Mouse (Mus musculus): ENCODE measurements around the gene Sgms1.
"Not testable (repeated sequence)": the region's sequence is repeated elsewhere in the genome, so short reads cannot be mapped to it uniquely, and the experiment has no call there.

Gene Sgms1

GRCm38 (mm10) chr19:32136888-32137625 is 252.5 kb downstream of the Sgms1 start:
- DNase-seq (ENCODE audit: low spot score) = no peak

GRCm38 (mm10) chr19:32131707-32132488 is 257.6 kb downstream of the Sgms1 start:
- not testable (repeated sequence) for DNase-seq (ENCODE audit: low spot score)

GRCm38 (mm10) chr19:32129281-32129680 is 260.2 kb downstream of the Sgms1 start:
- no peak for DNase-seq (ENCODE audit: low spot score)

- DNase-seq (ENCODE audit: low spot score) = no peak
Measured at GRCm38 (mm10) chr19:32127180-32127850, 262.2 kb downstream of the Sgms1 start.

GRCm38 (mm10) chr19:32124155-32124554 is 265.4 kb downstream of the Sgms1 start:
- DNase-seq (ENCODE audit: low spot score) = no peak

- DNase-seq (ENCODE audit: low spot score) = no peak
Measured at GRCm38 (mm10) chr19:32123196-32123595, 266.3 kb downstream of the Sgms1 start.

- no peak for DNase-seq (ENCODE audit: low spot score)
Measured at GRCm38 (mm10) chr19:32120798-32121197, 268.7 kb downstream of the Sgms1 start.

GRCm38 (mm10) chr19:32119666-32120065 is 269.8 kb downstream of the Sgms1 start:
- no peak for DNase-seq (ENCODE audit: low spot score)

- no peak for DNase-seq (ENCODE audit: low spot score)
Measured at GRCm38 (mm10) chr19:32118496-32118895, 271.0 kb downstream of the Sgms1 start.

GRCm38 (mm10) chr19:32117484-32118018 is 272.0 kb downstream of the Sgms1 start:
- DNase-seq (ENCODE audit: low spot score) = no peak

- no peak for DNase-seq (ENCODE audit: low spot score)
Measured at GRCm38 (mm10) chr19:32111866-32112790, 277.4 kb downstream of the Sgms1 start.

GRCm38 (mm10) chr19:32107771-32108306 is 281.7 kb downstream of the Sgms1 start, which contains the start of gene Asah2:
Gene Asah2, minus strand, starts transcription at chr19:32108211.
- peak; percentile 82 for DNase-seq (ENCODE audit: low spot score)

GRCm38 (mm10) chr19:32106750-32107149 is 282.8 kb downstream of the Sgms1 start:
- DNase-seq (ENCODE audit: low spot score) = no peak

- no peak for DNase-seq (ENCODE audit: low spot score)
Measured at GRCm38 (mm10) chr19:32104217-32104616, 285.3 kb downstream of the Sgms1 start.

- DNase-seq (ENCODE audit: low spot score) = no peak
Measured at GRCm38 (mm10) chr19:32102976-32103300, 286.6 kb downstream of the Sgms1 start.

- no peak for DNase-seq (ENCODE audit: low spot score)
Measured at GRCm38 (mm10) chr19:32102294-32102975, 287.1 kb downstream of the Sgms1 start.

- DNase-seq (ENCODE audit: low spot score) = no peak
Measured at GRCm38 (mm10) chr19:32098582-32098981, 290.9 kb downstream of the Sgms1 start.

GRCm38 (mm10) chr19:32092358-32092757 is 297.2 kb downstream of the Sgms1 start:
- no peak for DNase-seq (ENCODE audit: low spot score)

GRCm38 (mm10) chr19:32090804-32091203 is 298.7 kb downstream of the Sgms1 start:
- DNase-seq (ENCODE audit: low spot score) = no peak

GRCm38 (mm10) chr19:32088570-32088969 is 300.9 kb downstream of the Sgms1 start:
- no peak for DNase-seq (ENCODE audit: low spot score)

All from ovary, postnatal 36 days (tissue).